Mouse (Mus musculus) cortical plate, adult 2 months (tissue): ENCODE results near the gene Ccdc71l.

Experiments used
- CTCF ChIP-seq: fragments of 200-500 bp; IDR thresholded peaks from 2 replicates; pipeline ENCODE4 v1.5.1; 2011; ENCODE audit warnings: mild to moderate bottlenecking, control low read depth, low read length; ENCODE audit not compliant: insufficient read depth; ENCODE audit errors: extremely low read depth
- POLR2A ChIP-seq: fragments of 200-500 bp; IDR thresholded peaks from 2 replicates; pipeline ENCODE4 v1.6.1; 2011; ENCODE audit warnings: mild to moderate bottlenecking, low read length, control low read depth; ENCODE audit not compliant: insufficient read depth; ENCODE audit errors: extremely low read depth

GRCm38 (mm10) chr12:32343487-32343886 is 35.0 kb upstream of the Ccdc71l start:
- TF ChIP-seq CTCF (no peak), POLR2A (no peak)
